Mouse (Mus musculus) cerebellum, postnatal 4 days (tissue): ENCODE measurements at regions not wholly inside any gene's neighbourhood (a gene's known extent, or its start where the extent isn't known, plus 50 kb on each side); places are given as distances from the start of the nearest gene placed in this dataset.

Source experiments
- DNase-seq, 2 experiments: peaks; one replicate each; pipeline ENCODE4 v3.0.0; 2022; ENCODE audit warnings: low spot score in 2 of 2, mixed read lengths in 1 of 2

DNA sequence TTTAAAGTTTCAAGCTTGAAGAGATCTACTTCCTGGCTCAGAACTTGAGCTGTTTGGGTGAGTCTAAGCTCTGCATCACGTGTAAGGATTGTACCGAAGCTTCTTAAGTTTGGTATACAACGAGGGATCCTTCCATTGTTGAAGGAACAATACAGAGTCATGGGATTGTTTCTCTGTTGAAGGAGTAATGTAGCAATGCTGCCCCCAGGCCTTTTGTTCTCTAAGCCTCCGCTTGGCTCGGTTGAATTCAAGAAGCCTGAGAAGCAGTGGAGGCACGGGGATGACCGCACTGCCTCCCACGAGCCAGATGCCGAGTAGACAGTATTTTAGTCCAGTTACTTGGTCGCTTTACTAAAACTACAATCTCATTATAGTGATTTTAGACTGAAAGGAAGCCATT is 90.9 kb upstream of the Nampt start:
- DNase-seq = no peak

DNA sequence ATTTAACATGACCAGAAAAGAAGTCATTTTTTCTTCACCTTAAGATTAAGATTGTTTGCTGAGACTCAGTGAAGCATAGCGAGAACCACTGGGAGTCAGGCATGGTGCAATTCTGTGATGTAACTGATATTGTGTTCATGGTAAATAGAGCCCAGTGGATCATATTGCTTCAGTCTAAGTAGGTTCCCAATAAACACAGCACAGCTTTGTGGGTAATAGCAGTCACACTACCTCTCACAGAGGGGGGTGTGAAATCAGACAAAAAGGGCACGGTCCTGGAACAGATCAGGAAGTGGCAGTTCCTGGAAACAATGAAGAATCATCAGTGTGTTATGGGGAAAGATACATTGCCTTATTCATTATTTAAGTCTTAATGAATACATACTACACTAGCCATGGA is 84.1 kb upstream of the Nampt start:
- no peak for DNase-seq

DNA sequence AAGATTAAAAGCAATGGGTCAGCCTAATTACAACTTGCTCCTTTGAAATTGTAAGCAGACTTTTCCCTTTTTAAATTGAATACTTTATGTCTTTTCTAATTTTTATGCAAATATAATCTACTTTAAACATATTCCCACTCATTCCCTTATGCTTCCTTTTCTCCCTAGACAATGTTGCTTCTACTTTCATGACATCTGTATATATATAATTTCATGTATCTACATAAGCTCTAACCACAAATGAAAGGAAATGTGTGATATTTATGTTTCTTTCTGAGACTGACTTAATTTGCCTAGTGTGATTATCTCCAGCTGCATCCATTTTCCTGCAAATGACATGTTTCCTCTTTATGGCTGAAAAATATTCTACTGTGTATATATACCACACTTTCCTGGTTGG is 77.9 kb upstream of the Nampt start:
- DNase-seq = no peak

DNA sequence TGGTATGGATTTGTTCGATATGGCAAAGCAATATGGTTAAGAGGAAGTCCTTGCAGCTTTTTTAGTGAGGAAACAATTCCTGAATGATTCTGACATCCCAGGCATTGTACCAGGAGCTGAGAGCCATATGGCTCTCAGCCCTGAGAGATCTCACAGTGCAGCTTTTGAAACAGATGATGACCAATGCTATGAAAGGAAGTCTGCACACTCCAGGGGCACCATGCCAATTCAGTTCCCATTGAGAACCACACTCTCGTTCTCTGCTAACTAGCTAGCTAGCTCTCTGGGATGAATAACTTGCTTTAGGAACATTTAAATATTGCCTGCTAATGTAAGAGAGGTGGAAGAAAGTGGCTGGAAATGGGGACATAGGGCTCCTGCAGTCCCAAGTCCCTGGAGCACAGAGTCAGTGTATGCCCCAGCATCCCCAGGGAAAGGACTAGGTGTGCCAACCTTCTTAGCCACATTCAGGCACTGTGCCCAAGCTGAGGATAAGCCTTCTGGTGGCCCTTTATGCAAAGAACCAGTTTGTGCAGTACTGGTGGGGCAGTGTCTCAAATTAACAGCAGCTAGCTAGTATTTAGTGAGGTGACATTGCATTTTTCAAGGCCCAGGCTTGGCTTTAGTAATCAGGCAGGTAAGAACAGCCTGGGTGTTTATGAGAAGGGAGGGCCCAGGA is 61.8 kb upstream of the Nampt start:
- DNase-seq = peak in 1 of 2 experiments; percentile 53

DNA sequence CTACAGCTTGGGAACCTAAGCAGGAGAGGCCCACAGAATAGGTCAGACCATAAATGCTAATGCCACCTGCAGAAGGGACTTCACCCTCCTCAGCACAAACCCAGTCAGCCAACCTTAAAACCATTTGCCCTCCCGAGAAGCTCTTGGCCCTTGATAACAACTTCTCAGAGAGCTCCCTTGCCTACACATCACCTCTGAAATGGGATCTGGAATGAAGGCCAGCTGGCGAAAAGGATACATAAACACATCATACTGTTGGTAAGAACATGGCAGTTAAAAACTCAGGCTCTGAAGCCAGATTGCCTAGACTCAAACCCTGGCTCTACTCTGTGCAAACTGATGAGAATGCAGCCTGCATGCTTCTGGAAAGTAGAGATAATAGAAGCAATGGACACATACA is 61.2 kb upstream of the Nampt start:
- DNase-seq = no peak

DNA sequence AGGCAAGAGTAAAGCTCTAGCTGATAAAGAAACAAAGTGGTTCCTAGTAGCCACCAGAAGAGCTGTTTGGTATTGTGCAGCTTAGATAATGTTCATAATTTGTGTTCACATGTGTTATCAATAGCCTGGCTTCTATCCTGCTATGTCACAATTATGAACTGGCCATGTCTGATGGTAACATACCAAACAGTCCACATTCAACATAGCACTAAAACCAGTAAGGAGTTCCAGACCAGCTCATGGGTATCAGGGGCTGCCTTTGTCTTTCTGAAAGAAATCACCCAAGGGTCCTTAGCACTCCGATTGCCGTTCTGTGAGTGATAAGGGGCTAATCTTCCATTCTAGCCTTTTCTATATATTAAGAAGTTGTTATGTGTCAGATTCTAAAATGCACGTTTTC is 58.7 kb upstream of the Nampt start:
- DNase-seq = no peak

DNA sequence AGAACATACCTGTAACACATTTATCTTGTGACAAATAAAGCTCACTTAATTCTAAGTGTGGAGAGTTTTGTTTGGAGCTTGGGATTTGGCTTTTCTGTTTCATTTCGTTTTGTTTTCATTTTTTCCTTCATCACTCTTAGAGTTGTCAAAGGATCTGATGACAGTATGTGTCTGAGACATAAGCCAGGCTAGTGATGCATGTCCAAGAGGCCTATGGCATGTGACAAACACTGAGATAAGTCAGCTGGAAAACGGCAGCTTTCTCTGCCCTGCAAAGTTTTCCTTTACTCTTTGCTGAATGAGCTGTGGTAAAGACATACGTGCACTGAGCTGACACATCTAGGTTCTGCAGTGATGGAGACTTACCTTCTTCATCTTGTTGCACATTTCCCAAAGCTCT is 58.3 kb upstream of the Nampt start:
- DNase-seq = no peak

DNA sequence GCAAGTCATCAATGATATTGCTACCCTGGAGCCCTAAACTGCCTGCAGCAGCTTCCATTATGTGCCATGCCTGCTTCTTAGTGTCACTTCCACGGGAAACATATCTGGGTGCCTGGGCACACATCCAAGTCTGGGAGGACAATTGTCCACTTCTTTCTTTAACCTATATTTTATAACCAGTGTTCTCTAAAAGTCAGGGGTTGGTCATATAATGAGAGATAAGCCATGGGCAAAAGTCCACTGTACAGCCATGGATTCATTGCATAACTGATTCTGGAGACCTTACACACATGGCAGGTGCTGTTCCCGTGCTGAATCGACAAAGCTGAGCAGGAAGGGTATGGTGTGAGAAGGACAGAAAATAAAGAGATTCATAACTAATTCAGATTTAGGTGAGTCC is 55.1 kb upstream of the Nampt start:
- no peak for DNase-seq

DNA sequence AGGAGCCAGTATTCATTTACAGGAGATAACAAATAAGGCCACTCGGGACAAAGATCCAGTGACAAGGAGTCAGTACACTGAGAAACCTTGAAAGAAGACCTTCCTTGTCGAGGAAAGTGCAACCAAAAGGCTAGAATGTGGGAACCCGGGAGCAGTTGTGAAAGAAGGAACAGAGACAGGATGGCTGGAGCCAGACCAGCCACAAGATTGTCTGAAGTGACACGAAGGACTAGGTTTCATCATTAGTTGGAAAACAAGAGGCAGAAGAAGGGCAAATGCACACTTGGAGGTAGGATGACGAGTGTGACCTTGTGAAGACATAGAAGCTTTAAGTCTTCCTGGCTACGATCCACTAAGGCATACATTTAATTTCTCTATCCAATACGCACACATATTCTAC is 54.6 kb upstream of the Nampt start:
- DNase-seq = no peak

DNA sequence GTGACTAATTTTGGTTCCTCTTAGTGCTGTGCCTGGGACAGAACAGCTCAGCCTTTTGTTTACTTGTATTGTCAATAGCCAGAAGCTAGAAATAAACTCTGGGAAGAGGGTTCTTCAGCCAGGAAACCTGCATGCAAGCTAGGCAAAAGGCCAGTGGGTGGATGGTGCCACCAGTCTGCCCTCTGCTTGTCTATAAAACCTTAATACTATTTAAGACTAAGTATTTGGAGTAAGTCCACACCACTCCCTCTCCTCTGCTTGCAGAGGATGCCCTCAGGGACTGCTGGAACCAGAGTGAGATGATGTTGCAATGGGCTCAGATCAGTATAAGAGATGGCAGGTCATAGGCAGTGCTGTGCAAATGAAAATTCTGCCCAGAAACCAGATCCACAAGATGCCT is 53.5 kb upstream of the Nampt start:
- DNase-seq = no peak

DNA sequence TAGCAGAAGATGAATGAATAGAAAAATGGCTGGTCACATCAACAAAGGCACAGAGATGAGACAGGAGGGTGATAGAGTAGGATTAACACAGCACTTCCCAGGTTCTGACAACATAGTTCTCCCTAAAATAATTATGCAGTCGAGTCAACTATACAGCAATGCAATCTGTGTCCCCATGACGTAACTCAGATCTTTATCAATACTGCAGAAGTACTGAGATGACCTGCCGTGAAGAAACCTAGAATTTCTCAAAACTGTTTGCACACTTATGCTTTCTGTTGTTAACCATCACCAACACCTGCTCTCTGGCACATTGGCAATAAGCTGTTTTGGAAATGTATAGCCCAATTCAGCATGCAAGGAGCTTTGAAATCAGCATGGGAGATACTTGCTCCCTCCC is 52.8 kb upstream of the Nampt start:
- no peak for DNase-seq

DNA sequence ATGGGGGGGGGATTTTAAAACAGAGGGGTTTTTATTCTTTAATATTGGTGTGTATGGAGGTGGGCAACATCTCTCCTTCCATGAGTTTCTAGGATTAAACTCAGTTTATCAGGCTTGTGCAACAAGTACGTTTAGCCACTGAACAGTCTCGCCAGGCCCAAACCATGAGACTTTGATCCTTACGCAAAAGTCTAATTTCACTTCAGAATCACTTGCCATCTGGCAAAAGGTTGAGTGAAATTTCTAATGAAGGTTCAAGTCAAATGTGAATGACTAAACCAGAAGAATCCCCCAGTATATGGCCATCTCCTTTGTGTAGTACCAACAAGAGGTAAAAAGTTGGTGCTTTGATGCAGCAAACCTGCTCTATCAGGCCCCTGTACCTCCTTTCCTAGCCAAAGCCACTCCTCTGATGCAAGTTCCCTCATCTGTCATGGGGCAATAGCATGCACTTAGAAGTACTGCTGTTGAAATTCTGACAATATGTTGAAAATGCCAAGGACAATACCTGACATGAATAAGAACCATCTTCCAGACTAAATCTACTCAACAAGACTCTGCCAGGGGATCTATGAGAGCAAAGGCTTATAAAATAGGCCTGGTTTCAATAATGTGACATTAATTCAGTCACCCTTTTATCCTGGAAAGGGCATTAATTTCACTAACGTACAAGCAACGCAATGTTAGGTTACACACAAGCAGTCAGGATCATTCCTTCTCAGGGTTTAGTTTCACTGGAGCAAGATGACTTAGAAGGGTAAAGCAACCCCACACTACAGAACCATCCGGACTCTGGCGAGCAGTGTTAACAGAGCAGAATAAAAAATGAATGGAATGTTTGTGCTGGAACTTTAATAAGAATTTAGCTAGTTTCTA is 51.9 kb upstream of the Nampt start:
- DNase-seq = no peak

DNA sequence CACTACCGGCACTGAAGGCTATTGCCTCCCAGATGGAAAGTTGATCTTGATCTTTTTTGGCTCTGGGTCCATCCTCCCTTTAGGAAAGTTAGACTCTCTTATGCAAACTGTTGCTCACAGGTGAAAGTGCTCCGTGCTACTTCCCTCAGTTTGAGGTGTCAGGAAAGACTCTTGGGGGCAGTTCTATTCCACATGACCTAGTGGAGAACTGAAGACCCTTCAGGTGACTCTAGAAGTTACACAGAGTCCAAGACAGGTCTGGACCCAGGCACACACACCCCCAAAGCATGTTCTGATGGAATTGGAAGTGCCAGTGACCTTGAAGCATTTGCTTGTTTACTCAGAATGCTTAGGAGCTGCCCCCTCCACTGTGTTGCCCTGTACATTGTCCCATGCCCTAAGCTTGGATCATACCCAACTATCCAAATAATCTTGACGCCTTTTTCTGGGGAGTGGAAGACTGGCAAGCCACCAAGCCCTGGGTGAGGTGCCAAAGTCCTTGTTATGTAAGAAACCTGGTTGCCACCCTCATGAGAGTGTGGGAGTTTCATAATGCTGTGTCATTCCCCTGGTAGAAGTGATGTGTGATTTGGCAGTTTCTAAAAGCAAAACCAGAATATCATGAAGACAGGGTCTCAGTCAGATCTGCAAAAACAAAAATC is 51.1 kb upstream of the Nampt start:
- DNase-seq = no peak

DNA sequence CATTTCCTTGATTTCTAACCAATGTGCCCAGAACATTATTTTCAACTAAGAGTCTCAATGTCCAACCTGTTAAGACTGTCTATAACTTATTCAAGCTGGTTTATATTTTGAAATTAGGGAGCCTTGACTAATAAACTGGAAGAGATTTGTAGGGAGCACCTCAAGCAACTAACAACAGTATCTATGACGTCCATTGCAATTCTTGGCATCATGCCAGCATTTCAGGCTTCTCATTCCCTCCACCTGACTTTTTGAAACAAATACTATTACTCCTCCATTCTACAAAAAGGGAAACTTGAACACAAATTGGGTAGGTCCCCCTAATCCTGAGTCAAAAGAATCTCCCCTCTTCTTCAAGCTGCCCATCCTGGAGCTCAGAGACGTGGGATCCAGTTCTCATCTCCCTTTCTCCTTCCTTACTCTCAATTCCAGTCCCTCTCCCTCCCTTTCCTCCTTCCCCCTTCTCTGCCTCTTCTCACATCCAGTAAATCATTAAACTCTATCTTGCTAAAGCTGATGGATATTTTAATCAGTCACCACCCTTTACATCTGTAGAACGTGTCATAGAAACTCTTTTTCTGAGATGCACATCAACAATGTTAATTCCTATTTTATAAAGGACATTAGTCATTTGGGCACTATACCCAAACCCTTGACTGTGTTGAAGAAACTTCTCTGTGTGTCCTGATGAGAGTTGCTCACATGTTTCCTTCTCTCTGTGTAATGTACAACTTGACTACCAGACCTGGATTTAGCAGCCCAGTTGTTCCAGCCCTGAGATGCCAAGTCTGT is 50.4 kb upstream of the Nampt start:
- no peak for DNase-seq
